14 mouse cellular contexts compared by ENCODE assay signal in the genomic region with DNA sequence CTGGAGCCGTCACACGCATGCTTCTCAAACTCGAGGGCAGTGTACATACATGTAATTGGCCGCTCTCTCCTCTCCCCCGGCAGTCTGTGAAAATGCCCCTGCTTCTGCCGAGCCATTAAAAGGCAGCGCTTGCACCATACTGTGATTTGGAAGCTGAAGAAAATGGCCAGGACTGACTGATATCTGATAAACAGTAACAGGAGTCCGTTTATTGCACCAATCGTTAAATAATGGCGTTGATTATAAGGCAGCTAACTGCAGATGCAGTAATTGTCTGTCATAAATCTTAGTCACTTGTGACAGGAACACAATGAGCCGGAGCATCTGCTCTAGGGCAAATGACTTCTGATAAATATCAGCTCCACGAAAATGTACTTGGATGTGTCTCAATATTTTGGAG.
A peak's percentile ranks its signal among the peaks of the same experiment; 100 is the strongest.
DNase-seq lines count a peak whose midpoint lies in the region; ATAC-seq and TF ChIP-seq lines count a peak whose summit lies in the region.
"Had no signal": no experiment of that assay in that cellular context is flagged by ENCODE, and none has a peak within 500 bp of the region (broad histone marks: within the 10 kb centered on the region; RNA-seq: fewer than 3 reads in every experiment).

No protein-coding gene starts in this region.

- ATAC-seq in forebrain, postnatal 0 days, result peak; percentile 38; the same call in 1 of the 2 replicates
- ATAC-seq in hindbrain, embryonic 16.5 days, result peak; percentile 68
- peak; percentile 85 for ATAC-seq in neural tube, embryonic 14.5 days (ENCODE audit: low read depth)
- ATAC-seq: Patski had no signal

- no peak for TF ChIP-seq CTCF in forebrain, postnatal 0 days (IDR thresholded peaks at IDR 0.05; ENCODE audit: low read depth)

- WGBS in forebrain, postnatal 0 days, result 47% methylated on average over 12 of the region's 12 CpGs
- WGBS in hindbrain, embryonic 16.5 days, result 39% methylated on average over 12 of the region's 12 CpGs
- WGBS in neural tube, embryonic 14.5 days, result 16% methylated on average over 12 of the region's 12 CpGs

- 0 out of 2 replicates have a peak overlapping the region, but pooled peaks have one; percentile 4 for H3K4me2 ChIP-seq in forebrain, postnatal 0 days (ENCODE audit: low read depth)
- peak overlapping the region; percentile 28 for H3K4me2 ChIP-seq in hindbrain, embryonic 16.5 days (ENCODE audit: low read length)
- H3K4me2 ChIP-seq in neural tube, embryonic 14.5 days (ENCODE audit: low read depth, low read length), result peak overlapping the region; percentile 31; the same call in 1 of the 2 replicates
- H3K4me2 ChIP-seq: heart, embryonic 12.5 days; liver, embryonic 15.5 days had no signal

- intact Hi-C loops in left cerebral cortex, postnatal 36 days (cut with DNase I), result no loop called here

- DNase-seq in layer of hippocampus, adult 18-20 months (ENCODE audit: low spot score in 2 of 2), result peak; percentile 13 to 54
- DNase-seq in layer of hippocampus, postnatal 25 days (ENCODE audit: extremely low spot score in 1 of 2, low spot score in 1 of 2), result no peak
- no peak for DNase-seq in forebrain, postnatal 0 days
- DNase-seq in left cerebral cortex, adult 9 months (ENCODE audit: low spot score in 2 of 2), result no peak
- no peak for DNase-seq in left cerebral cortex, postnatal 36 days (ENCODE audit: low spot score in 2 of 2)
- DNase-seq: cerebellum, postnatal 36 days; kidney, postnatal 25 days had no signal

- H3K9me3 ChIP-seq in forebrain, postnatal 0 days (ENCODE audit: low read length), result no peaks in the 10 kb centered on the region
- H3K9me3 ChIP-seq in hindbrain, embryonic 16.5 days (ENCODE audit: control insufficient read depth, low read length), result no peaks in the 10 kb centered on the region
- H3K9me3 ChIP-seq in neural tube, embryonic 14.5 days (ENCODE audit: control insufficient read depth, low read length), result no peaks in the 10 kb centered on the region
- H3K9me3 ChIP-seq: heart, embryonic 12.5 days; limb, embryonic 10.5 days; liver, embryonic 15.5 days had no signal

- H3K9ac ChIP-seq in forebrain, postnatal 0 days, result no peak overlapping the region
- H3K9ac ChIP-seq in hindbrain, embryonic 16.5 days (ENCODE audit: low read depth, low read length), result no peak overlapping the region
- H3K9ac ChIP-seq in neural tube, embryonic 14.5 days (replicated peaks; ENCODE audit: low read depth, low read length), result 0 out of 2 replicates have a peak overlapping the region, but pooled peaks have one; percentile 21
- H3K9ac ChIP-seq: heart, embryonic 12.5 days; liver, embryonic 15.5 days had no signal

- H3K36me3 ChIP-seq in forebrain, postnatal 0 days (ENCODE audit: insufficient read depth), result no peaks in the 10 kb centered on the region
- no peaks in the 10 kb centered on the region for H3K36me3 ChIP-seq in hindbrain, embryonic 16.5 days (ENCODE audit: control insufficient read depth, insufficient read depth, low read length)
- H3K36me3 ChIP-seq in neural tube, embryonic 14.5 days (ENCODE audit: control insufficient read depth, insufficient read depth, low read length), result no peaks in the 10 kb centered on the region
- H3K36me3 ChIP-seq: heart, embryonic 12.5 days; limb, embryonic 10.5 days; liver, embryonic 15.5 days had no signal

- peak overlapping the region; percentile 35; the same call in 1 of the 2 replicates for H3K27ac ChIP-seq in forebrain, postnatal 0 days (ENCODE audit: low read depth, low read length)
- peak overlapping the region; percentile 9; the same call in 1 of the 2 replicates for H3K27ac ChIP-seq in hindbrain, embryonic 16.5 days (ENCODE audit: low read depth, low read length)
- peak overlapping the region; percentile 22; the same call in 1 of the 2 replicates for H3K27ac ChIP-seq in neural tube, embryonic 14.5 days (ENCODE audit: low read depth, low read length)
- H3K27ac ChIP-seq: limb, embryonic 10.5 days; liver, embryonic 15.5 days; macrophage had no signal

- H3K4me1 ChIP-seq in forebrain, postnatal 0 days (ENCODE audit: insufficient read depth), result peaks cover 10% of the 10 kb centered on the region; the same call in 1 of the 2 replicates
- H3K4me1 ChIP-seq in hindbrain, embryonic 16.5 days (ENCODE audit: control insufficient read depth, insufficient read depth, low read depth, low read length), result no peaks in the 10 kb centered on the region
- no peaks in the 10 kb centered on the region for H3K4me1 ChIP-seq in neural tube, embryonic 14.5 days (ENCODE audit: control insufficient read depth, insufficient read depth, low read length)
- H3K4me1 ChIP-seq: heart, embryonic 12.5 days; liver, embryonic 15.5 days had no signal

- H3K27me3 ChIP-seq in forebrain, postnatal 0 days (ENCODE audit: insufficient read depth, low read length), result no peaks in the 10 kb centered on the region
- H3K27me3 ChIP-seq in hindbrain, embryonic 16.5 days (replicated peaks; ENCODE audit: control insufficient read depth, insufficient read depth, low read length), result no peaks in the 10 kb centered on the region
- H3K27me3 ChIP-seq in neural tube, embryonic 14.5 days (ENCODE audit: control insufficient read depth, insufficient read depth, low read length), result no peaks in the 10 kb centered on the region
- H3K27me3 ChIP-seq: heart, embryonic 12.5 days; liver, embryonic 15.5 days had no signal

- no peak overlapping the region for H3K4me3 ChIP-seq in forebrain, postnatal 0 days (ENCODE audit: low read depth, low read length)
- no peak overlapping the region for H3K4me3 ChIP-seq in hindbrain, embryonic 16.5 days (ENCODE audit: low read length)
- 0 out of 2 replicates have a peak overlapping the region, but pooled peaks have one; percentile 7 for H3K4me3 ChIP-seq in neural tube, embryonic 14.5 days (ENCODE audit: low read depth, low read length)
- H3K4me3 ChIP-seq: heart, embryonic 12.5 days; limb, embryonic 10.5 days; liver, embryonic 15.5 days had no signal

Comparison
In these comparisons a context has a peak if more than half of its experiments do, and no peak if none do; other contexts are left out.
1. DNase-seq: peak in layer of hippocampus, adult 18-20 months (2 of 2); none in layer of hippocampus, postnatal 25 days (0 of 2), forebrain, postnatal 0 days (single experiment), left cerebral cortex, adult 9 months (0 of 2) and left cerebral cortex, postnatal 36 days (0 of 2).
2. Peak in every context shown above with its lines, with median percentiles within 50 percentile points of each other: ATAC-seq, H3K27ac ChIP-seq and H3K4me2 ChIP-seq.